Mouse (Mus musculus): ENCODE measurements around the gene Oxtr.

Oxtr gene

DNA sequence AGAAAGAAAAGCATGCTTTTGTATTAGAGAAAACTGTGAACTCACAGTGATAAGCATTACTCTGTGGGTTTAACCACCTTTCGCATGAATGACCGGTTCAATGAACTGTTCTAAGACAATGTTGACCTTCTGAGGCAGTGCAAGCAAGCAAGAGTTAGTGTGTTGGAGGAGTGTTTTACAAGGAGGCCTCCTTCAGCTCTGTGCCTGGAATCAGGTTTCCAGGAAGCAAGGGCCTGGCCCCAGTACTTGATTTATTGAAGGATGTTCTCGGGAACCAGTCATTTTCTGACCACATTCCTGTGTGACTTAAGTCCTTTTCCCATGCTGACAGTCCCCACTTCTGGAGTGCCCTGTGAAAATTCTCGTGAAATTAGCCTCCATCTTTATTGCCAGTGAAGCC is 5.5 kb upstream of the Oxtr start:
- Histone ChIP-seq H3K36me3 (ENCODE audit: control insufficient read depth, insufficient read depth, low read length, poor library complexity, severe bottlenecking) (no peaks in the 10 kb centered on the region), H3K27me3 (ENCODE audit: control insufficient read depth, insufficient read depth, low read length, poor library complexity, severe bottlenecking) (no peaks in the 10 kb centered on the region)
- no peak for DNase-seq (ENCODE audit: low read depth, low spot score)

DNA sequence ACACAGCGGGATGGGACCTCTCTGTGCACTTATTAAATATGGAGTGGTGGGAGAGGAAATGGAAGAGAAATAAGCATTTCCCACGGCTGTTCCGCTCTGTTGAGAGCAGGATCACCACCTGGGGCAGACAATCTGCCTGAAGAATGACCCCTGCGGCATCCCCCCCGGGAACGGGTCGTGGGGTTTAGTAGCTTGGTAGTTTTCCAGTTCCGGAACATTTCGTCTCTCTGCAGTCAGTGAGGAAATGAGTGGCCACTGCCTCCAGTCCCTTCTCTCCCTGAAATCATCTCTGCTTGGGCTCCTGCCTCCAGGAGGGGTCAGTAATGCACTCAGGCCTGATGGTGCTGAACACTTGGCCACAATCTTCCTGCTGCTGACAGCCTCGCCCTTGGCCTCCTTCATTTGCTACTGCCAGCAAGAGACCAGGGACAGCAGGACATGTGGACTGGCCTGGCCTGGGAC is 4.9 kb upstream of the Oxtr start:
- no peaks in the 10 kb centered on the region for H3K27me3 ChIP-seq (ENCODE audit: control insufficient read depth, insufficient read depth, low read length, poor library complexity, severe bottlenecking)

GRCm38 (mm10) chr6:112493371-112493770 is 3.6 kb upstream of the Oxtr start:
- no peaks in the 10 kb centered on the region for H3K36me3 ChIP-seq (ENCODE audit: control insufficient read depth, insufficient read depth, low read length, poor library complexity, severe bottlenecking)
- DNase-seq (ENCODE audit: low read depth, low spot score), result no peak
- H3K27me3 ChIP-seq (ENCODE audit: control insufficient read depth, insufficient read depth, low read length, poor library complexity, severe bottlenecking), result no peaks in the 10 kb centered on the region

More for the DNA sequence above, 4.9 kb upstream of the Oxtr start:
- DNase-seq (ENCODE audit: low read depth, low spot score), result no peak
- no peaks in the 10 kb centered on the region for H3K36me3 ChIP-seq (ENCODE audit: control insufficient read depth, insufficient read depth, low read length, poor library complexity, severe bottlenecking)

- DNase-seq (ENCODE audit: low read depth, low spot score), result no peak
Observed at GRCm38 (mm10) chr6:112492656-112493055, 2.9 kb upstream of the Oxtr start.

GRCm38 (mm10) chr6:112491521-112491920 is 1.8 kb upstream of the Oxtr start:
- Histone ChIP-seq H3K36me3 (ENCODE audit: control insufficient read depth, insufficient read depth, low read length, poor library complexity, severe bottlenecking) (no peaks in the 10 kb centered on the region), H3K27me3 (ENCODE audit: control insufficient read depth, insufficient read depth, low read length, poor library complexity, severe bottlenecking) (no peaks in the 10 kb centered on the region)
- DNase-seq (ENCODE audit: low read depth, low spot score), result no peak

More at GRCm38 (mm10) chr6:112492656-112493055, 2.9 kb upstream of the Oxtr start:
- Histone ChIP-seq H3K27me3 (ENCODE audit: control insufficient read depth, insufficient read depth, low read length, poor library complexity, severe bottlenecking) (no peaks in the 10 kb centered on the region), H3K36me3 (ENCODE audit: control insufficient read depth, insufficient read depth, low read length, poor library complexity, severe bottlenecking) (no peaks in the 10 kb centered on the region)

DNA sequence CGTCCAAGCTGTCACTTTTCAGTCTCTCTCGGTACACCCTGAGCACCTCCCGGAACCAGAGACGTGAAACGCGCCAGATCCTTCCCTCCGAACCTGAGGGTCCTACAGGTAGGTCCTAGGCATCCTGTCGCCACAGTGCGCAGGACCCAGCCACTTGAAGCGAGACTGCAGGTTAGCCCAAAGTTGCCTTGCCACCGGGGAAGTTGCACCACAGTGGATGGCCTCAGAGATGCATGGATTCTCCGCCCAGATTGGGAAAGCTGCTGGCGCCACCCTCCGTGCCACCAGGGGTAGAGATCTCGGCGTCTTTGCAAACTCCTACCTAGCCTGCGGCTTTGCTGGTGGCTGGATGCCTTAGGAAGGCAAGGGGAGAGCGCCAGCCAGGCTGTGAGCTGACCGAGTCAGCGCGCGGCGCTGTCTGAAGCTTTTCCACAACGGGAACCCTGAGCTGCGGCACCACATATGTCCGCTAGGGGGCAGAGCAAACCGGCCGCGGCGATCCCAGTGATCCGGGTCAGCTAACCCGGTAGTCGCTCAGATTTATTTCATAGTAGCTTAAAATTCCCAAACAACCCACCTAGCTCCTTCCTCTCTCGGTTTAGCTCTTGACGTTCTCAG is 991 bp upstream of the Oxtr start:
- peak; percentile 34 for DNase-seq (ENCODE audit: low read depth, low spot score)
- Histone ChIP-seq H3K36me3 (ENCODE audit: control insufficient read depth, insufficient read depth, low read length, poor library complexity, severe bottlenecking) (no peaks in the 10 kb centered on the region), H3K27me3 (ENCODE audit: control insufficient read depth, insufficient read depth, low read length, poor library complexity, severe bottlenecking) (no peaks in the 10 kb centered on the region)

GRCm38 (mm10) chr6:112489181-112489909 is 398 bp downstream of the Oxtr start:
- DNase-seq (ENCODE audit: low read depth, low spot score), result no peak
- H3K36me3 ChIP-seq (ENCODE audit: control insufficient read depth, insufficient read depth, low read length, poor library complexity, severe bottlenecking), result no peaks in the 10 kb centered on the region
- H3K27me3 ChIP-seq (ENCODE audit: control insufficient read depth, insufficient read depth, low read length, poor library complexity, severe bottlenecking), result no peaks in the 10 kb centered on the region

- Histone ChIP-seq H3K27me3 (ENCODE audit: control insufficient read depth, insufficient read depth, low read length, poor library complexity, severe bottlenecking) (no peaks in the 10 kb centered on the region), H3K36me3 (ENCODE audit: control insufficient read depth, insufficient read depth, low read length, poor library complexity, severe bottlenecking) (no peaks in the 10 kb centered on the region)
- no peak for DNase-seq (ENCODE audit: low read depth, low spot score)
Observed at GRCm38 (mm10) chr6:112488821-112489180, 942 bp downstream of the Oxtr start.

GRCm38 (mm10) chr6:112487993-112488392 is 1.8 kb downstream of the Oxtr start:
- DNase-seq (ENCODE audit: low read depth, low spot score), result no peak
- Histone ChIP-seq H3K36me3 (ENCODE audit: control insufficient read depth, insufficient read depth, low read length, poor library complexity, severe bottlenecking) (no peaks in the 10 kb centered on the region), H3K27me3 (ENCODE audit: control insufficient read depth, insufficient read depth, low read length, poor library complexity, severe bottlenecking) (no peaks in the 10 kb centered on the region)

- no peaks in the 10 kb centered on the region for H3K27me3 ChIP-seq (ENCODE audit: control insufficient read depth, insufficient read depth, low read length, poor library complexity, severe bottlenecking)
- H3K36me3 ChIP-seq (ENCODE audit: control insufficient read depth, insufficient read depth, low read length, poor library complexity, severe bottlenecking), result no peaks in the 10 kb centered on the region
- no peak for DNase-seq (ENCODE audit: low read depth, low spot score)
Observed at GRCm38 (mm10) chr6:112484316-112484715, 5.4 kb downstream of the Oxtr start.

DNA sequence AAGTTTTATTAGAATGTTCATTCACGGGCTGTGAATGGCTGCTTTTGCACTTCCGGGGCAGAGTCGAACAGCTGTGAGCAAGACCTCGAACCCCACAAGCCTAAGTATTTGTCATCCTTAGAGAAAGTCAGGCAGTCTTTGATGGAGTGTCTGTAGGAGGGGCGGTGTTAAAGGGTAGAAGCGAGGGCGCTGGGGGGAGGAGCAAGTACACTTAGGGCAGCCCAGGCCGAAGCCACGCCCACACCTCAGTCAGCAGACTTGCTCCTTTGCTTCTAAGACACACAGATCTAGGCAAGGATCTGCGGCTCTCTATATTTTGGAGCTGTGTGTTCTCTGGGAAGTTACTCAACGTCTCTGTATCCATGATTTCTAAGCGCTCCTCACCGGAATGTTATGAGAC is 9.9 kb downstream of the Oxtr start:
- no peaks in the 10 kb centered on the region for H3K36me3 ChIP-seq (ENCODE audit: control insufficient read depth, insufficient read depth, low read length, poor library complexity, severe bottlenecking)
- DNase-seq (ENCODE audit: low read depth, low spot score), result no peak
- no peaks in the 10 kb centered on the region for H3K27me3 ChIP-seq (ENCODE audit: control insufficient read depth, insufficient read depth, low read length, poor library complexity, severe bottlenecking)

DNA sequence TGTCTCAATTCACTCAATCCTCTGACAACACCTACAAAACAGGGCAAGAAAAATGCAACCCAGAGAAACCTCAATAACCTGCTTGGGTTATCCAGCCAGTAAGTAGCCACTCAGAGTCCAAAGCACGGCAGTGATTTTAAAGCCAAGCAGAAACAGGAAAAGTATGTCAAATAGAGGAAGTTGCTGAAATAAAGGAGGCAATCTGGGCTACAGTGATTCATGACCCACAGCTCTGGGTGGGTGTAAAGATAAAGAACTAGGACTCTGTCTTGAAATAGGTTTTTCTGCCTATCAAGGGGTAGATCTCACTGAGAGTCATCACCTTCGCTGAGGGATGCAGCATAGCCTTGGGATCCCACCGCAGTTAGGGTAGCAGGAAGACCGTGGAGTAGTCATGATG is 18.1 kb downstream of the Oxtr start:
- no peaks in the 10 kb centered on the region for H3K36me3 ChIP-seq (ENCODE audit: control insufficient read depth, insufficient read depth, low read length, poor library complexity, severe bottlenecking)
- DNase-seq (ENCODE audit: low read depth, low spot score), result no peak
- no peaks in the 10 kb centered on the region for H3K27me3 ChIP-seq (ENCODE audit: control insufficient read depth, insufficient read depth, low read length, poor library complexity, severe bottlenecking)

DNA sequence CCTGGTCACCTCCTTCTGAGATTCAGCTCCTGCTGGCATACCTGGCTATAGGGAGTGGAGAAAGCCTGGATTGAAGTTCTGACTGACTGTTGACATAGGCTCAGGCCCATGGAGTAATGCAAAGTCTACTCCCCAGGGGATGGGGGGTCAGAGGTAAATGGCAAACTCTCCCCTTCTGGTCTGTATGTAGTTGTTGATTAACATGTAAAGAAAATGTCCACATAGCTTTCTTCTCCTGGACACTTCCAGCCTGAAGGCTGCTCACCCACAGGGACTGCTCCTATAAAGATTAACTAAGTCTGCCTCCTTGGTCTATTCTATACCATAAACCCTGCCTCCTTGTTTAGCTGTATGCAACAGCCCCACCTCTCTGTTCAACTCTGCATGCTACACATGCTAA is 23.7 kb downstream of the Oxtr start:
- Histone ChIP-seq H3K36me3 (ENCODE audit: control insufficient read depth, insufficient read depth, low read length, poor library complexity, severe bottlenecking) (no peaks in the 10 kb centered on the region), H3K27me3 (ENCODE audit: control insufficient read depth, insufficient read depth, low read length, poor library complexity, severe bottlenecking) (no peaks in the 10 kb centered on the region)
- no peak for DNase-seq (ENCODE audit: low read depth, low spot score)

- no peaks in the 10 kb centered on the region for H3K27me3 ChIP-seq (ENCODE audit: control insufficient read depth, insufficient read depth, low read length, poor library complexity, severe bottlenecking)
- no peak for DNase-seq (ENCODE audit: low read depth, low spot score)
- H3K36me3 ChIP-seq (ENCODE audit: control insufficient read depth, insufficient read depth, low read length, poor library complexity, severe bottlenecking), result no peaks in the 10 kb centered on the region
Observed at GRCm38 (mm10) chr6:112465441-112465840, 24.3 kb downstream of the Oxtr start.

GRCm38 (mm10) chr6:112463331-112463730 is 26.4 kb downstream of the Oxtr start:
- H3K36me3 ChIP-seq (ENCODE audit: control insufficient read depth, insufficient read depth, low read length, poor library complexity, severe bottlenecking), result no peaks in the 10 kb centered on the region
- no peaks in the 10 kb centered on the region for H3K27me3 ChIP-seq (ENCODE audit: control insufficient read depth, insufficient read depth, low read length, poor library complexity, severe bottlenecking)
- DNase-seq (ENCODE audit: low read depth, low spot score), result no peak

Measured in splenic B cell, adult 2 months (primary cell).